Mouse (Mus musculus) liver, embryonic 11.5 days (tissue): Measurements from ENCODE around the gene Colca2. TPM values are rescaled to one million over a fixed set of nuclear protein-coding genes. Genes with fewer than 3 reads are reported as not detected.

Experiments
- ATAC-seq: fragments of 200-750 bp; cut with Nextera tagmentation; replicated peaks from 2 replicates; pipeline ENCODE4 v1.8.0; 2017; ENCODE audit warnings: moderate number of reproducible peaks, mild to moderate bottlenecking, moderate TSS enrichment, moderate library complexity; ENCODE audit not compliant: low FRiP score
- DNase-seq: peaks from one replicate; pipeline ENCODE4 v3.0.0-alpha.2; 2017; ENCODE audit warnings: low spot score
- H3K27ac ChIP-seq: fragments of 300-500 bp; sonication (generic); 2 replicates; pipeline ENCODE4 v1.5.1; 2014; ENCODE audit warnings: mild to moderate bottlenecking, low read depth, low read length, control low read depth
- H3K27me3 ChIP-seq: fragments of 300-500 bp; sonication (generic); replicated peaks from 2 replicates; pipeline ENCODE4 v1.6.1; 2014; ENCODE audit warnings: low read length, mixed read lengths; ENCODE audit not compliant: control insufficient read depth, insufficient read depth
- H3K36me3 ChIP-seq: fragments of 300-500 bp; sonication (generic); 2 replicates; pipeline ENCODE4 v1.6.1; 2014; ENCODE audit warnings: mild to moderate bottlenecking, low read length, moderate library complexity, mixed read lengths; ENCODE audit not compliant: control insufficient read depth, insufficient read depth
- H3K4me1 ChIP-seq: fragments of 300-500 bp; sonication (generic); replicated peaks from 2 replicates; pipeline ENCODE4 v1.6.1; 2014; ENCODE audit warnings: low read length, mixed read lengths; ENCODE audit not compliant: control insufficient read depth, insufficient read depth
- H3K4me2 ChIP-seq: fragments of 300-500 bp; sonication (generic); 2 replicates; pipeline ENCODE4 v1.6.1; 2014; ENCODE audit warnings: mild to moderate bottlenecking, control low read depth, moderate library complexity
- H3K4me3 ChIP-seq: fragments of 300-500 bp; sonication (generic); 2 replicates; pipeline ENCODE4 v1.5.1; 2014; ENCODE audit warnings: low read depth, low read length, control low read depth
- H3K9ac ChIP-seq: fragments of 300-500 bp; sonication (generic); 2 replicates; pipeline ENCODE4 v1.6.1; 2014; ENCODE audit warnings: low read depth, low read length, control low read depth
- H3K9me3 ChIP-seq: fragments of 300-500 bp; sonication (generic); 2 replicates; pipeline ENCODE4 v1.6.1; 2016; ENCODE audit warnings: low read length, inconsistent platforms, mixed read lengths; ENCODE audit not compliant: control insufficient read depth
- WGBS: fragments of 180-500 bp; shearing (Covaris S2); extraction: QIAGEN DNeasy Blood & Tissue Kit; methylation state at CpG from one replicate; pipeline ENCODE4 v1.1.7; 2014; 5-methylcytosine and 5-hydroxymethylcytosine counted together
- polyA plus RNA-seq: library from polyadenylated mRNA; unstranded; fragments of >200 nt; fragmentation: Nextera tagmentation; extraction: Ambion mirVana; gene quantifications from 2 replicates; pipeline ENCODE4 v1.2.1, GENCODE M21; 2014

Colca2 gene
- polyA plus RNA-seq, 1 experiment from 2014 or later: 0.70 TPM

DNA sequence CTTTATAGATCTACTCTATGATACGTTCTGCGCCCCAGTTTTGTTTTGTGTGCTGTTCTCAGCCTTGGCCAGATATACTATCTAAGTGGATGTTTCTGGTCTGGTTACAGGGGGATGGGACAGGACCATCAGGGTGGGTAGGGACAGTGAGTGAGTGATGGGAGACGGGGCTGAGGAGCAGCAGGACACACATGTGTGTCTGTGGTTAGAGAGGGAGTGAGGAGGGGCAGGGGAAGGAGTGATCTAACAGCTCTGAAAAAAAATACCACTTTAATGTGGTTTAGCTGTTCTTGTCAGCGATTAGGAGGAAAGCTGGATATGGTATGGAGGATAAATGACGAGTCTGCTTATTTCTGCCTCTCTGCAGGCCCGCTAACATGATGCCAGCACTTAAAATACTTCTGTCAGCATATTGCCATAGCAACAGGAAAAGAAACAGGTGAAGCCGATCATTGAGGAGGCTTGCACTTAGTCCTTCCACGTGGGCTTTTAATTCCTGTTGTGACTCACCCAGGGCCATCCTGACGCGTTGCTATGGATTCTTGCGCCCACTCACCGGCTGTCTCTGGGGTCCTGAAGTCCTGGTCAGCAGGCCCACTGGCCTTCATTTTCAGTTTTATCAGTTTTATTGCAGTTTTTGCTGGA lies 39.5 kb downstream of the Colca2 start:
- H3K4me1 ChIP-seq: no peaks in the 10 kb centered on the region

DNA sequence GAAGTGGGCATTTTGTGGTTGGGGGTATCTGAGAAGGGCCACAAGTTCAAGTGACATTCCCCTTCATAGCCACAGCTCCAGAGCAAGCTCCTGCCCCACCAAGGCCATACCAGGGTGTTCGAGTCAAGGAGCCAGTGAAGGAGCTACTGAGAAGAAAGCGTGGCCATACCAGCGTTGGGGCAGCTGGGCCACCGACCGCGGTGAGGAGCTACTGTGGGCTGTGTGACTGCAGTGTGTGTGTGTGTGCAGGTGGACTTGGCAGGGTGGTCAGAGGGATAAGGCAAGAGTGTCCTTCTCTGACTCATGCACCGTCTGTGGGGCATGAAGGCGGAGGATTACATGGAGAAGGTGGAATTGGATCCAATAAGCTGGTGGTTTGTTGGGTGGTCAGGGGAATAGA lies 46.2 kb downstream of the Colca2 start:
- Histone ChIP-seq H3K9me3 (no peaks in the 10 kb centered on the region), H3K4me2 (no peak overlapping the region), H3K36me3 (no peaks in the 10 kb centered on the region), H3K4me1 (no peaks in the 10 kb centered on the region), H3K4me3 (no peak overlapping the region), H3K9ac (no peak overlapping the region), H3K27ac (no peak overlapping the region), H3K27me3 (no peaks in the 10 kb centered on the region)
- DNase-seq (no peak), ATAC-seq (no peak)
- WGBS: 86% methylated on average over 8 of the region's 8 CpGs

More for the DNA sequence above, 39.5 kb downstream of the Colca2 start:
- Histone ChIP-seq H3K9ac (no peak overlapping the region), H3K27ac (no peak overlapping the region), H3K27me3 (no peaks in the 10 kb centered on the region), H3K4me3 (no peak overlapping the region), H3K4me2 (no peak overlapping the region), H3K36me3 (no peaks in the 10 kb centered on the region), H3K9me3 (no peaks in the 10 kb centered on the region)
- WGBS: 45% methylated on average over 12 of the region's 12 CpGs
- ATAC-seq: no peak
- DNase-seq: no peak

DNA sequence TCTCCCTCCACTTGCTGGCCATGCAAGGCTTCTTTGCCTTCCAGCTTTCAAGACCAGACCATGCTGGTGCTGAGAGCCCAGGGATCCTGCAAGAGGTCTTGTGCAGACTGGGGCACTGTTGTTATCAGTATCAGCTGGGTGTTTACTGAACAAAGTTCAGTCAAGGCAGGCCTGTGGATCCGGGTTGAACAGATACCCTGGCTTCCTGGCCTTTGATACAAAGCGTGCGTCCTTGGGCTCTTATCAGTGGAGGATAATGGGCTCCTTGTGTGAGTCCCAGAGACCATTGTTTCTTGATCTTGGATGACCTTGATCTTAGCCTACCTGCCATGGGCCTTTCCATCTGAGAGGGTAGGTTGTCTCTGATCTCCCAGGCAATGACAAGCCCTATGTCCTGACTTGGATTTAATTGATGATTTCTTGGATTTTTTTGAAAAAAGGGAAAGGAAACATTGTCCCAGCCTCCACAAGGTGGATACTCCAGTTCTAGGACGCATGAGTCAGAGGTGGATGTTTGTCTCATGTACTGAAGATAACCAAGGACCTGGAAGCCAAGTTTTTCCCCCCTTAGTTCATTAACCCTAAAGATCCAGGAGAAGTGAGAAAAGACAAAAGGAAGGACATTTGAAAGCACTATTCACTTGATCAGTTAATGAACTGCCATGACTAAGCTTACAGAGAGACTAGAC lies 47.5 kb downstream of the Colca2 start:
- DNase-seq (no peak), ATAC-seq (no peak; the same call in 1 of the 2 replicates)
- WGBS: 27% methylated on average over 4 of the region's 4 CpGs
- Histone ChIP-seq H3K9me3 (no peaks in the 10 kb centered on the region), H3K27ac (no peak overlapping the region), H3K4me2 (no peak overlapping the region), H3K4me3 (no peak overlapping the region), H3K9ac (no peak overlapping the region), H3K36me3 (no peaks in the 10 kb centered on the region), H3K4me1 (no peaks in the 10 kb centered on the region), H3K27me3 (no peaks in the 10 kb centered on the region)

DNA sequence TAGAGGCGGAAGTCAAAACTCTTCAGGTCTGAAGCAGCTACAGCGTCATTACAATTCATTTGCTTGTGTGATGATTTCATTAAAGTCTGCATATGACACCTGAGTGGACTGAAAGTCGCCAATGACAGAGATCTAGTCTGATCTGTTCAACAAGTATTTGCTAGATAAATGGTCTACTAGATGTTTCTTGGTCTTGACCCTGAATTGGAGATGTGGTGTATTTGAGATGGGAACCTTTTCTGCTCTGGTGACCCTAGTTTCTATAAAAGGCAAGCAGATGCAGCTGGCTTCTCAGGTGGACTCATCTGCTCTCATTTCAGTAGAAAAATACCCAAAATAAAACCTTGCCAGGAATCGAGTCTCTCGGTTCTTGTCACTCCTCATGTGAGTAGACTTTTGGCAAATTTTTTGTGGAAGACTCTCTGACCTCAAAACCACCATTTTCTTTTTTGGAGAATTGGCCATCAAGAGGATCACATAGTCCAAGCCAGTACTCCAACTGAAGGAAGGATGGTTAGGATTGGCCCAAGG lies 52.7 kb downstream of the Colca2 start:
- Histone ChIP-seq H3K4me2 (no peak overlapping the region), H3K9me3 (no peaks in the 10 kb centered on the region), H3K27ac (no peak overlapping the region), H3K27me3 (no peaks in the 10 kb centered on the region), H3K9ac (no peak overlapping the region), H3K4me1 (no peaks in the 10 kb centered on the region), H3K4me3 (no peak overlapping the region), H3K36me3 (no peaks in the 10 kb centered on the region)
- WGBS: 76% methylated on average over 5 of the region's 5 CpGs
- DNase-seq: no peak
- ATAC-seq: no peak

Other genes starting within 250 kb of the Colca2 start
- not detected in 2 replicates for gene Btg4, start 217.7 kb downstream of the Colca2 start, polyA plus RNA-seq
- gene Layn, start 201.5 kb downstream of the Colca2 start, polyA plus RNA-seq: 1.7 and 2.8 TPM in 2 replicates
- not detected in 2 replicates for gene 4833427G06Rik, start 176.5 kb downstream of the Colca2 start, polyA plus RNA-seq
- 0.04 TPM in 1 of 2 replicates, not detected in the other for gene Gm32742, start 113.1 kb downstream of the Colca2 start, polyA plus RNA-seq
- gene Pou2af1, start 64.9 kb downstream of the Colca2 start, polyA plus RNA-seq: 0.06 and 0.12 TPM in 2 replicates
- gene 1810046K07Rik, start 50.3 kb upstream of the Colca2 start, polyA plus RNA-seq: not detected in 2 replicates